Mouse (Mus musculus) C2C12 (cell line): ENCODE data around the gene Sdk1.

Experiments used
- CEBPB ChIP-seq: IDR thresholded peaks from one replicate; pipeline ENCODE4 v1.6.1; 2011; ENCODE audit warnings: low read depth, mild to moderate bottlenecking, control low read depth, moderate library complexity
- CTCF ChIP-seq: IDR thresholded peaks from one replicate; pipeline ENCODE4 v1.5.1; 2011; ENCODE audit not compliant: control insufficient read depth, insufficient read depth, insufficient read length
- MAX ChIP-seq: IDR thresholded peaks from one replicate; pipeline ENCODE4 v1.6.1; 2011; ENCODE audit warnings: mild to moderate bottlenecking, control low read depth
- MYOG ChIP-seq: IDR thresholded peaks from one replicate; pipeline ENCODE4 v1.6.1; 2011; ENCODE audit not compliant: control insufficient read depth, insufficient read length; ENCODE audit errors: extremely low read depth
- USF1 ChIP-seq: IDR thresholded peaks from one replicate; pipeline ENCODE4 v1.6.1; 2011; ENCODE audit warnings: low read depth, mild to moderate bottlenecking, control low read depth, moderate library complexity

GRCm38 (mm10) chr5:141645671-141646070 is 404.4 kb downstream of the Sdk1 start:
- TF ChIP-seq USF1: no peak
- no peak for TF ChIP-seq CTCF
- TF ChIP-seq MYOG: no peak
- no peak for TF ChIP-seq CEBPB
- TF ChIP-seq MAX: no peak
